Mouse (Mus musculus) neural tube, embryonic 11.5 days (tissue): ENCODE results near the gene Pdss2. TPM values are rescaled to one million over a fixed set of nuclear protein-coding genes. Genes with fewer than 3 reads are reported as not detected.
A peak's percentile ranks its signal among the peaks of the same experiment; 100 is the strongest.
"Not testable (repeated sequence)": the region's sequence is repeated elsewhere in the genome, so short reads cannot be mapped to it uniquely, and the experiment has no call there.

Source experiments
- ATAC-seq: fragments of 200-750 bp; cut with Nextera tagmentation; 2 replicates; pipeline ENCODE4 v1.8.0; 2017; ENCODE audit warnings: moderate number of reproducible peaks, mild to moderate bottlenecking, moderate TSS enrichment, moderate library complexity; ENCODE audit not compliant: insufficient read depth, low FRiP score, low TSS enrichment
- DNase-seq: peaks from one replicate; pipeline ENCODE4 v3.0.0-alpha.2; 2015; ENCODE audit warnings: low spot score
- H3K27ac ChIP-seq: fragments of 300-500 bp; sonication (generic); 2 replicates; pipeline ENCODE4 v1.5.1; 2014; ENCODE audit warnings: low read depth, mild to moderate bottlenecking, low read length
- H3K27me3 ChIP-seq: fragments of 300-500 bp; sonication (generic); 2 replicates; pipeline ENCODE4 v1.6.1; 2014; ENCODE audit warnings: mild to moderate bottlenecking, low read length, mixed read lengths; ENCODE audit not compliant: control insufficient read depth, insufficient read depth
- H3K36me3 ChIP-seq: fragments of 300-500 bp; sonication (generic); 2 replicates; pipeline ENCODE4 v1.6.1; 2014; ENCODE audit warnings: mild to moderate bottlenecking, low read length, moderate library complexity, mixed read lengths; ENCODE audit not compliant: control insufficient read depth, insufficient read depth
- H3K4me1 ChIP-seq: fragments of 300-500 bp; sonication (generic); 2 replicates; pipeline ENCODE4 v1.6.1; 2014; ENCODE audit warnings: low read length, mixed read lengths; ENCODE audit not compliant: control insufficient read depth, insufficient read depth
- H3K4me2 ChIP-seq: fragments of 300-500 bp; sonication (generic); 2 replicates; pipeline ENCODE4 v1.6.1; 2014; ENCODE audit warnings: low read depth, mild to moderate bottlenecking, moderate library complexity
- H3K4me3 ChIP-seq: fragments of 300-500 bp; sonication (generic); 2 replicates; pipeline ENCODE4 v1.5.1; 2014; ENCODE audit warnings: low read depth, low read length
- H3K9ac ChIP-seq: fragments of 300-500 bp; sonication (generic); 2 replicates; pipeline ENCODE4 v1.6.1; 2014; ENCODE audit warnings: mild to moderate bottlenecking, low read length
- H3K9me3 ChIP-seq: fragments of 300-500 bp; sonication (generic); 2 replicates; pipeline ENCODE4 v1.6.1; 2016; ENCODE audit warnings: low read length; ENCODE audit not compliant: control insufficient read depth
- WGBS: fragments of 180-500 bp; shearing (Covaris S2); extraction: QIAGEN DNeasy Blood & Tissue Kit; methylation state at CpG from one replicate; pipeline ENCODE4 v1.1.7; 2014; 5-methylcytosine and 5-hydroxymethylcytosine counted together
- polyA plus RNA-seq: library from polyadenylated mRNA; unstranded; fragments of >200 nt; fragmentation: Nextera tagmentation; extraction: Ambion mirVana; gene quantifications from 2 replicates; pipeline ENCODE4 v1.2.1, GENCODE M21; 2014

Pdss2 gene
- polyA plus RNA-seq, 1 experiment from 2014 or later: 12.9 TPM

GRCm38 (mm10) chr10:43256965-43257364, 35.7 kb downstream of the Pdss2 start:
- no CpG with 5 or more reads among the region's 1 CpGs for WGBS
- H3K27me3 ChIP-seq, H3K4me2 ChIP-seq, H3K4me3 ChIP-seq, H3K27ac ChIP-seq, H3K4me1 ChIP-seq, H3K36me3 ChIP-seq, ATAC-seq, H3K9ac ChIP-seq, H3K9me3 ChIP-seq, DNase-seq: not testable (repeated sequence)

- not testable (repeated sequence) for H3K9me3 ChIP-seq, ATAC-seq, H3K36me3 ChIP-seq, H3K4me1 ChIP-seq, H3K9ac ChIP-seq, H3K4me2 ChIP-seq, H3K27ac ChIP-seq, H3K27me3 ChIP-seq, H3K4me3 ChIP-seq, DNase-seq
- 93% methylated on average over 8 of the region's 8 CpGs for WGBS
Measured at GRCm38 (mm10) chr10:43257500-43257899, 36.2 kb downstream of the Pdss2 start.

GRCm38 (mm10) chr10:43271318-43271717, 50.0 kb downstream of the Pdss2 start:
- Histone ChIP-seq H3K27ac (no peak overlapping the region), H3K9me3 (no peaks in the 10 kb centered on the region), H3K27me3 (no peaks in the 10 kb centered on the region), H3K4me1 (peaks cover 2% of the 10 kb centered on the region; the same call in 1 of the 2 replicates), H3K36me3 (no peaks in the 10 kb centered on the region), H3K9ac (no peak overlapping the region), H3K4me3 (no peak overlapping the region), H3K4me2 (no peak overlapping the region)
- no peak for ATAC-seq
- WGBS: 88% methylated on average over 2 of the region's 2 CpGs
- no peak for DNase-seq

GRCm38 (mm10) chr10:43272381-43272780, 51.1 kb downstream of the Pdss2 start:
- Histone ChIP-seq H3K27me3 (no peaks in the 10 kb centered on the region), H3K4me1 (peaks cover 5% of the 10 kb centered on the region; the same call in 1 of the 2 replicates), H3K4me3 (no peak overlapping the region), H3K36me3 (no peaks in the 10 kb centered on the region), H3K27ac (no peak overlapping the region), H3K4me2 (no peak overlapping the region), H3K9me3 (no peaks in the 10 kb centered on the region), H3K9ac (no peak overlapping the region)
- 67% methylated on average over 4 of the region's 4 CpGs for WGBS
- ATAC-seq (no peak), DNase-seq (peak; percentile 24)

- no peak overlapping the region for H3K4me3 ChIP-seq
- H3K27me3 ChIP-seq: no peaks in the 10 kb centered on the region
- H3K36me3 ChIP-seq: no peaks in the 10 kb centered on the region
- H3K27ac ChIP-seq: no peak overlapping the region
- ATAC-seq (no peak), DNase-seq (no peak)
- peaks cover 5% of the 10 kb centered on the region; the same call in 1 of the 2 replicates for H3K4me1 ChIP-seq
- H3K9ac ChIP-seq: no peak overlapping the region
- H3K9me3 ChIP-seq: no peaks in the 10 kb centered on the region
- H3K4me2 ChIP-seq: no peak overlapping the region
- 80% methylated on average over 3 of the region's 3 CpGs for WGBS
Measured at GRCm38 (mm10) chr10:43273057-43273456, 51.8 kb downstream of the Pdss2 start.

GRCm38 (mm10) chr10:43275446-43275845, 54.2 kb downstream of the Pdss2 start:
- WGBS: 76% methylated on average over 5 of the region's 5 CpGs
- Histone ChIP-seq H3K4me2 (no peak overlapping the region), H3K36me3 (no peaks in the 10 kb centered on the region), H3K27me3 (no peaks in the 10 kb centered on the region), H3K9me3 (no peaks in the 10 kb centered on the region), H3K4me3 (no peak overlapping the region), H3K4me1 (peaks cover 5% of the 10 kb centered on the region; the same call in 1 of the 2 replicates), H3K27ac (no peak overlapping the region), H3K9ac (no peak overlapping the region)
- ATAC-seq (no peak), DNase-seq (no peak)

GRCm38 (mm10) chr10:43276116-43276659, 54.9 kb downstream of the Pdss2 start:
- H3K4me1 ChIP-seq: peaks cover 5% of the 10 kb centered on the region; the same call in 1 of the 2 replicates
- no peaks in the 10 kb centered on the region for H3K27me3 ChIP-seq
- no peak for DNase-seq
- H3K4me3 ChIP-seq: no peak overlapping the region
- H3K4me2 ChIP-seq: no peak overlapping the region
- no peak for ATAC-seq
- no peaks in the 10 kb centered on the region for H3K36me3 ChIP-seq
- H3K27ac ChIP-seq: no peak overlapping the region
- WGBS: 54% methylated on average over 1 of the region's 1 CpGs
- no peaks in the 10 kb centered on the region for H3K9me3 ChIP-seq
- H3K9ac ChIP-seq: no peak overlapping the region

GRCm38 (mm10) chr10:43277266-43278145, 56.2 kb downstream of the Pdss2 start:
- Histone ChIP-seq H3K4me1 (peaks cover 5% of the 10 kb centered on the region; the same call in 1 of the 2 replicates), H3K9ac (no peak overlapping the region), H3K4me3 (no peak overlapping the region), H3K36me3 (no peaks in the 10 kb centered on the region), H3K27me3 (no peaks in the 10 kb centered on the region), H3K27ac (no peak overlapping the region), H3K9me3 (no peaks in the 10 kb centered on the region), H3K4me2 (no peak overlapping the region)
- no peak for DNase-seq
- WGBS: 48% methylated on average over 8 of the region's 8 CpGs
- ATAC-seq: no peak
